Mouse (Mus musculus): ENCODE results near the gene Wnt11.

- TF ChIP-seq CTCF (conservative IDR thresholded peaks at IDR 0.05; ENCODE audit: insufficient read depth, insufficient read length, low read depth, low read length) (peak; percentile 40; the same call in 1 of the 2 replicates), POLR2A (IDR thresholded peaks at IDR 0.05; ENCODE audit: low read depth, low read length) (no peak)
These were observed 47.0 kb downstream of the Wnt11 start for GRCm38 (mm10) chr7:98881887-98882286.

Data from kidney, adult 2 months (tissue).